In the genomic region with DNA sequence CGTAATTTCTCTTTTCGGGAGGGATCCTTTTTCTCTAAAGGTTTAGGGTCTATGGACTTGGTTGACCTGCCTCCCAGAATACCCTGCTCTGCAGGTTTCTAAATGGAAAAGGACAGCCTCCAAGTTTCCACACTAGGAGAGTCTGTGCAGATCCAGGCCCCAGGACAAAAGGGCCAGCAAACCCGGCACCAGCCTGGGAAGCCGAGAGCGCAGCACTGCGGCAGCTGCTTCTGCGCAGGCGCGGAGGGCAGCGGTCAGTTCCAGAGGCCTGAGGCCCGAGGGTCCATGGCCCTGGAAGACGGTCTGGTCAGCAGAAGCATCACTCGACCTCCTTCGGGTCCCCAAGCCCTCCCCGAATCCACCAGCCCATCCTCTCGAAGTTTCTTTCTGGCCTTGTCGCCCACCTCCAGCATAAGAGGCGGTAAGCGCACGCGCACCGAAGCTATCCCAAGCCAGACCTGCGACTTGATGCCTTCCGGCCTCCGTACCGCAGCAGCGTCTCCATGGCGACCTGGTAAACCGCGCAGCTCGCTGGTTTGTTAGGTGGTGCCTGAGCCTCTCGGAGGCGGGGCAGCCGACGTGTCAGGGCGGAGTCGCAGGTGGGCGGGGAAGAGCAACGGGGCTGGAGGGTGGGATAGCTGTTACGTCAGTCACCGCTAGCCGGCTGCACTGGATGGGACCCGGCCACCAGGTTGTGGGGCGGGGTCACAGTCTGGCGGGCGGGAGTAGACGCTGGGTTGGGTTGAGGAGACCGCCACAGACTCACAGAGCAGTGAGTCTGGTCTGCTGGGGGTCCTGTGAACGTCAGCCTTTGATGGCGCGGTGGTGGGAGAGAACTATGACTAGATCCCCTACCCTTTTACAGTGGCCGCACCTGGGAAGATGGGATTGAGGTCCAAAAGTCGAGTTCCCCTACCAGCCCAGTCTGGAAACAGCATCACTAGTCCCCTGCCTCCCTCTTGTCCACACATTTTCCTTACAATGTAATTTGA, we compare ENCODE assay signal across 7 mouse cellular contexts. TPM values are rescaled to one million over a fixed set of nuclear protein-coding genes. Genes with fewer than 3 reads are reported as not detected.
DNase-seq lines count a peak whose midpoint lies in the region; ATAC-seq lines count a peak whose summit lies in the region.

Gene Lrrc27 (plus strand): TSS at position 235 of the 992 bp plus-strand sequence.
Gene Stk32c (minus strand): TSS at position 554 of the 992 bp plus-strand sequence.

- peak; percentile 98 for DNase-seq in adrenal gland, adult 2 months
- peak; percentile 99 for DNase-seq in embryo, embryonic 11.5 days (ENCODE audit: low read depth, low spot score)
- DNase-seq in gastrocnemius, postnatal 36 days, result peak; percentile 95 to 97
- DNase-seq in left cerebral cortex, postnatal 25 days (ENCODE audit: low spot score in 2 of 2), result peak; percentile 99
- DNase-seq in midbrain, embryonic 10.5 days (ENCODE audit: low spot score), result peak; percentile 100
- peak; percentile 92 for DNase-seq in right cerebral cortex, postnatal 4 days

- WGBS in intestine, embryonic 15.5 days, result 2% methylated on average over 53 of the region's 53 CpGs
- 3% methylated on average over 53 of the region's 53 CpGs for WGBS in midbrain, embryonic 10.5 days

- peak within 1 kb of the TSS; percentile 82 for H3K4me2 ChIP-seq in intestine, embryonic 15.5 days (replicated peaks)

- H3K9ac ChIP-seq in intestine, embryonic 15.5 days, result peak within 1 kb of the TSS; percentile 69

- peak within 1 kb of the TSS; percentile 63 for H3K4me3 ChIP-seq in intestine, embryonic 15.5 days (replicated peaks)
- H3K4me3 ChIP-seq in midbrain, embryonic 10.5 days, result peak within 1 kb of the TSS; percentile 68

- H3K9me3 ChIP-seq in intestine, embryonic 15.5 days, result no peaks in the 10 kb centered on the region
- no peaks in the 10 kb centered on the region for H3K9me3 ChIP-seq in midbrain, embryonic 10.5 days (replicated peaks)

- peak within 1 kb of the TSS; percentile 59 for H3K27ac ChIP-seq in intestine, embryonic 15.5 days
- peak within 1 kb of the TSS; percentile 97 for H3K27ac ChIP-seq in midbrain, embryonic 10.5 days (replicated peaks)

- ATAC-seq in intestine, embryonic 15.5 days, result peak; percentile 98

- H3K36me3 ChIP-seq in intestine, embryonic 15.5 days, result no peaks in the 10 kb centered on the region
- no peaks in the 10 kb centered on the region for H3K36me3 ChIP-seq in midbrain, embryonic 10.5 days

- intact Hi-C loops in gastrocnemius, postnatal 36 days (cut with DNase I), result no loop called here
- intact Hi-C loops in left cerebral cortex, postnatal 25 days (cut with DNase I), result loop anchor here (5.0 kb wide), 1 partner anchor 174 kb away; the partner anchor contains the start of gene Inpp5a

- no peaks in the 10 kb centered on the region for H3K27me3 ChIP-seq in intestine, embryonic 15.5 days (replicated peaks)
- no peaks in the 10 kb centered on the region for H3K27me3 ChIP-seq in midbrain, embryonic 10.5 days (ENCODE audit: low read depth, poor library complexity, severe bottlenecking)

- H3K4me1 ChIP-seq in intestine, embryonic 15.5 days (replicated peaks), result peaks cover 9% of the 10 kb centered on the region; the same call in 1 of the 2 replicates
- H3K4me1 ChIP-seq in midbrain, embryonic 10.5 days, result peaks cover 25% of the 10 kb centered on the region

RNA-seq across cellular contexts. Expression of gene Lrrc27, which starts in this region (rescaled TPM):
- 1 to 10 TPM; 4.1 to 8.3 TPM for total RNA-seq in adrenal gland, adult 2 months (2021)
- 7.6 and 7.8 TPM in 2 replicates for polyA plus RNA-seq in adrenal gland, adult 2 months (2012; rRNA removed)
- total RNA-seq in gastrocnemius, postnatal 36 days (2021), result 1 to 10 TPM; 2.5 to 3.6 TPM
- polyA plus RNA-seq in intestine, embryonic 15.5 days (2015; fragmentation: Nextera tagmentation; extraction: Ambion mirVana), result 4.4 TPM in 2 replicates
- total RNA-seq in left cerebral cortex, postnatal 25 days (2021), result 1 to 10 TPM; 5.5 to 6.4 TPM
- polyA plus RNA-seq in midbrain, embryonic 10.5 days (2016; fragmentation: Nextera tagmentation; extraction: Ambion mirVana), result 5.3 and 7.3 TPM in 2 replicates

RNA-seq across cellular contexts. Expression of gene Stk32c, which starts in this region (rescaled TPM):
- 1 to 10 TPM; 2.8 to 3.1 TPM for total RNA-seq in adrenal gland, adult 2 months (2021)
- polyA plus RNA-seq in adrenal gland, adult 2 months (2012; rRNA removed), result 3.1 and 7.4 TPM in 2 replicates
- total RNA-seq in gastrocnemius, postnatal 36 days (2021), result under 1 TPM; 0.10 to 0.38 TPM
- polyA plus RNA-seq in intestine, embryonic 15.5 days (2015; fragmentation: Nextera tagmentation; extraction: Ambion mirVana), result 0.10 and 0.29 TPM in 2 replicates
- 100 to 1,000 TPM; 161 to 176 TPM for total RNA-seq in left cerebral cortex, postnatal 25 days (2021)
- polyA plus RNA-seq in midbrain, embryonic 10.5 days (2016; fragmentation: Nextera tagmentation; extraction: Ambion mirVana), result 0.22 and 0.35 TPM in 2 replicates

Comparison
In these comparisons a context has a peak if more than half of its experiments do, and no peak if none do; other contexts are left out.
1. Peak in every context shown above with its lines: DNase-seq, ATAC-seq, H3K4me3 ChIP-seq and H3K27ac ChIP-seq.
2. RNA of gene Stk32c (total RNA-seq): 161 to 176 TPM in left cerebral cortex, postnatal 25 days; 2.8 to 3.1 TPM in adrenal gland, adult 2 months and 0.10 to 0.38 TPM in gastrocnemius, postnatal 36 days; every median in the first group is over 10 times any median in the second.